Comparison of ENCODE assay signal across 21 mouse cellular contexts in genomic region chr16:50307231-50307630, GRCm38 (mm10).
DNase-seq lines count a peak whose midpoint lies in the region; ATAC-seq and TF ChIP-seq lines count a peak whose summit lies in the region.
"Had no signal": no experiment of that assay in that cellular context is flagged by ENCODE, and none has a peak within 500 bp of the region (broad histone marks: within the 10 kb centered on the region; RNA-seq: fewer than 3 reads in every experiment).

No protein-coding gene starts in this region.

- H3K36me3 ChIP-seq in myocyte (ENCODE audit: control insufficient read depth, insufficient read depth): no peaks in the 10 kb centered on the region
- H3K36me3 ChIP-seq in forebrain, embryonic 10.5 days (replicated peaks): no peaks in the 10 kb centered on the region
- no peaks in the 10 kb centered on the region for H3K36me3 ChIP-seq in embryonic facial prominence, embryonic 10.5 days (replicated peaks)
- H3K36me3 ChIP-seq: forebrain, embryonic 12.5 days; heart, embryonic 12.5 days; hindbrain, embryonic 10.5 days; hindbrain, embryonic 15.5 days had no signal

- H3K27ac ChIP-seq in forebrain, embryonic 10.5 days: no peak overlapping the region
- H3K27ac ChIP-seq in embryonic facial prominence, embryonic 10.5 days (replicated peaks): no peak overlapping the region
- H3K27ac ChIP-seq: forebrain, embryonic 12.5 days; gastrocnemius, adult 2 months; hindbrain, embryonic 10.5 days; hindbrain, embryonic 15.5 days had no signal

- no peak for TF ChIP-seq POLR2A in myocyte (IDR thresholded peaks at IDR 0.05; ENCODE audit: insufficient read length, low read depth)

- peak overlapping the region; percentile 42 for H3K4me2 ChIP-seq in myocyte (ENCODE audit: low read depth)
- H3K4me2 ChIP-seq: forebrain, embryonic 12.5 days; heart, embryonic 12.5 days; hindbrain, embryonic 15.5 days had no signal

- peak; percentile 43; the same call in 1 of the 2 replicates for ATAC-seq in frontal cortex, adult (ENCODE audit: low TSS enrichment)
- ATAC-seq in monocyte, adult 5-6 weeks (replicated peaks; ENCODE audit: insufficient number of reproducible peaks, low FRiP score, low TSS enrichment, poor library complexity, severe bottlenecking): no peak
- ATAC-seq: forebrain, embryonic 16.5 days; intestine, embryonic 16.5 days had no signal

- H3K27me3 ChIP-seq in myocyte (ENCODE audit: control insufficient read depth, insufficient read depth, insufficient read length): no peaks in the 10 kb centered on the region
- no peaks in the 10 kb centered on the region for H3K27me3 ChIP-seq in forebrain, embryonic 10.5 days (ENCODE audit: poor library complexity, severe bottlenecking)
- H3K27me3 ChIP-seq in embryonic facial prominence, embryonic 10.5 days (replicated peaks; ENCODE audit: low read depth, poor library complexity, severe bottlenecking): no peaks in the 10 kb centered on the region
- H3K27me3 ChIP-seq: forebrain, embryonic 12.5 days; heart, embryonic 12.5 days; hindbrain, embryonic 15.5 days had no signal

- no peak for DNase-seq in frontal cortex, adult 2 months (ENCODE audit: extremely low spot score in 1 of 2, low spot score in 1 of 2)
- peak; percentile 62 for DNase-seq in NIH3T3 (ENCODE audit: low read depth)
- no peak for DNase-seq in forebrain, embryonic 10.5 days (ENCODE audit: extremely low spot score, low spot score)
- DNase-seq in embryonic facial prominence, embryonic 10.5 days (ENCODE audit: low spot score): no peak
- DNase-seq: adrenal gland, adult 8-10 months; adrenal gland, postnatal 36 days; B cell, adult 2 months; cerebellum, adult 18-20 months; gastrocnemius, adult 2 months; gastrocnemius, postnatal 25 days; kidney, adult 8-10 months had no signal

- no peaks in the 10 kb centered on the region for H3K9me3 ChIP-seq in forebrain, embryonic 10.5 days
- H3K9me3 ChIP-seq in embryonic facial prominence, embryonic 10.5 days: no peaks in the 10 kb centered on the region
- H3K9me3 ChIP-seq: forebrain, embryonic 12.5 days; heart, embryonic 12.5 days; hindbrain, embryonic 10.5 days; hindbrain, embryonic 15.5 days had no signal

- no peaks in the 10 kb centered on the region for H3K4me1 ChIP-seq in forebrain, embryonic 10.5 days
- H3K4me1 ChIP-seq in embryonic facial prominence, embryonic 10.5 days: no peaks in the 10 kb centered on the region
- H3K4me1 ChIP-seq: forebrain, embryonic 12.5 days; hindbrain, embryonic 10.5 days had no signal

- no peak overlapping the region for H3K4me3 ChIP-seq in myocyte
- H3K4me3 ChIP-seq in forebrain, embryonic 10.5 days: no peak overlapping the region
- no peak overlapping the region for H3K4me3 ChIP-seq in embryonic facial prominence, embryonic 10.5 days
- H3K4me3 ChIP-seq: erythroblast, embryonic 14.5 days; forebrain, embryonic 12.5 days; gastrocnemius, adult 2 months; heart, embryonic 12.5 days; hindbrain, embryonic 10.5 days; hindbrain, embryonic 15.5 days had no signal

- no peak overlapping the region for H3ac ChIP-seq in myocyte (ENCODE audit: control insufficient read depth, insufficient read length)

- no peaks in the 10 kb centered on the region for H3K79me2 ChIP-seq in myocyte (ENCODE audit: control insufficient read depth, insufficient read depth)

- WGBS in forebrain, embryonic 10.5 days: 90% methylated on average over 4 of the region's 4 CpGs
- 91% methylated on average over 4 of the region's 4 CpGs for WGBS in embryonic facial prominence, embryonic 10.5 days

TF ChIP-seq in myocyte, 11 proteins besides CTCF, POLR2A, EP300 and RAD21:
- TF ChIP-seq TCF12 (IDR thresholded peaks at IDR 0.05; ENCODE audit: insufficient read depth, poor library complexity, severe bottlenecking) (no peak), MYOG (IDR thresholded peaks at IDR 0.05; ENCODE audit: control insufficient read depth in 1 of 3, insufficient read depth in 1 of 3, insufficient read length in 2 of 3, low read depth in 2 of 3) (peak in 2 of 3 experiments; percentile 19 to 20), MYOD1 (IDR thresholded peaks at IDR 0.05; ENCODE audit: control insufficient read depth in 1 of 3, insufficient read length in 2 of 3, low read depth in 2 of 3) (peak in 1 of 3 experiments; percentile 48)
TF ChIP-seq in myocyte: peak in this region for 2.
